Mouse (Mus musculus): ENCODE measurements around the gene Kazn. TPM values are rescaled to one million over a fixed set of nuclear protein-coding genes. Genes with fewer than 3 reads are reported as not detected.
A peak's percentile ranks its signal among the peaks of the same experiment; 100 is the strongest.

Kazn gene
- polyA plus RNA-seq (2014; fragmentation: Nextera tagmentation; extraction: Ambion mirVana): 12.8 and 14.1 TPM in 2 replicates

DNA sequence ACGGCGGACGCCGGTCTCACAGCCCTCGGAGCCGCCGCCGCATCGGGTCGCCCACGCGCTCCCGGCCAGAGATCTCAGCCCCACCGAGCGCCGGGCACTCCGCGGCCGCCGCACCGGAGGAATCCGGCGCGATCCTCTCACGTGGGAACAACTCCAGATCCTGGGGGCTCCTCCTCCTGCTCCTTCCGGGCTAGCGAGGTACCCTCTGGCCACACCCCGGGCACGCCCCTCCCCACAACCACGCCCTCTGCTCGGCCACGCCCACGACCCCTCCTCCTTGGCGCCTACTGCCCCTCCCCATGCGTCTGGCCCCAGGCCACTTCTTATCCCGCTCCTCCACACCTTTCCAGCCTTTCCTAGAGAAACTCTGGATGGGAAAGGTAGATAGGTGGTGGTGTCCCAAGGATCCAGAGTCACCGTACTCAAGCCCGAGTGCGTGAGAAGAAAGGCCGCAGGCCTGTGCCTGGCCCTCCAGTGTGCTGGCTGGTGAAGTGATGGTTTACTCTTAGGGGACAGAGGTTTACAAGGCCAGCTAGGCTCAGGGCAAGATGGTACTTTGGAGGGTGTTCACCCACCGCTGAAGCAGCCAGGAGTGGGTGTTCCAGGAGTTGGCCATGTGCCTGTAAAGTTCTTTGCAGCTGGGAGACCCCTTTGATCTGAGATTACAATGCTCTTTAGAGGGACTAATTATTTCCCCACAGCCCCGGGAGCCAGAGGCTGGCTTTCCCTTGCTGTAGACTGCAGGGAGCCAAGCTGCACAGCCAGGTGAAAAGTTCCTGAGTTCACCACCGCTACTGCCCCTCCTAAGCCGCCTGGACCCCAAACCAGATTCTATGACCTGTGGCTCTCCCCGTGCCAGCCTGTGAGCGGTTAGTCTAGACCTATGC is at the start of gene Kazn:
Gene Kazn, minus strand, starts transcription at position 162 of the 887 bp plus-strand sequence.
- H3K4me3 ChIP-seq (ENCODE audit: low read depth, low read length): peak within 1 kb of the TSS; percentile 69
- WGBS: 8% methylated on average over 46 of the region's 46 CpGs
- DNase-seq (peak; percentile 91), ATAC-seq (ENCODE audit: insufficient read depth) (peak; percentile 89)
- H3K9me3 ChIP-seq (ENCODE audit: low read depth, low read length): no peaks in the 10 kb centered on the region
- H3K4me2 ChIP-seq: peak within 1 kb of the TSS; percentile 95
- H3K27ac ChIP-seq (ENCODE audit: low read depth): peak within 1 kb of the TSS; percentile 70
- no peaks in the 10 kb centered on the region for H3K27me3 ChIP-seq (ENCODE audit: insufficient read depth, low read length)
- peaks cover 19% of the 10 kb centered on the region; the same call in 1 of the 2 replicates for H3K4me1 ChIP-seq (ENCODE audit: insufficient read depth)
- no peaks in the 10 kb centered on the region for H3K36me3 ChIP-seq (ENCODE audit: insufficient read depth)
- peak within 1 kb of the TSS; percentile 71 for H3K9ac ChIP-seq
- TF ChIP-seq CTCF (IDR thresholded peaks at IDR 0.05; ENCODE audit: low read depth): no peak

DNA sequence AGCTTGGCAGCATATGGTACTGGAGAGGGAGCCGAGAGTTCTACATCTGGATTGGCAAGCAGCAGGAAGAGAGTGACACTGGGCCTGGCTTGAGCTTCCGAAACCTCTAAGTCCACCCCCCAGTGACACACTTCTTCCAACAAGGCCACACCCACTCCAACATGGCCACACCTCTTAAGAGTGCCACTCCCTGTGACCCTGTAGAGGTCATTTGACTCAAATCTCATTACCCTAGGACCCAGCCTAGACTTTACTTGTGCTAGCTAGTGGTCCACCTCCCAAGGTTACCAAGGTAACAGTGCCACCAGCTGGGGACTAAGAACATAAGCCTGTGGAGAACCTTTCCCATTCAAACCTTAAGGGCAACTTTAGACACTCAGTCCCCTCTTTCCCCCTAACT is 46.3 kb upstream of the Kazn start:
- no peaks in the 10 kb centered on the region for H3K9me3 ChIP-seq (ENCODE audit: low read depth, low read length)
- no peak for ATAC-seq (ENCODE audit: insufficient read depth)
- no peak overlapping the region for H3K4me2 ChIP-seq
- H3K9ac ChIP-seq: no peak overlapping the region
- H3K27me3 ChIP-seq (ENCODE audit: insufficient read depth, low read length): no peaks in the 10 kb centered on the region
- no peak for TF ChIP-seq CTCF (IDR thresholded peaks at IDR 0.05; ENCODE audit: low read depth)
- H3K36me3 ChIP-seq (ENCODE audit: insufficient read depth): no peaks in the 10 kb centered on the region
- no peak overlapping the region for H3K27ac ChIP-seq (ENCODE audit: low read depth)
- H3K4me3 ChIP-seq (ENCODE audit: low read depth, low read length): no peak overlapping the region
- no peaks in the 10 kb centered on the region for H3K4me1 ChIP-seq (ENCODE audit: insufficient read depth)
- no peak for DNase-seq
- WGBS: 83% methylated on average over 2 of the region's 2 CpGs

DNA sequence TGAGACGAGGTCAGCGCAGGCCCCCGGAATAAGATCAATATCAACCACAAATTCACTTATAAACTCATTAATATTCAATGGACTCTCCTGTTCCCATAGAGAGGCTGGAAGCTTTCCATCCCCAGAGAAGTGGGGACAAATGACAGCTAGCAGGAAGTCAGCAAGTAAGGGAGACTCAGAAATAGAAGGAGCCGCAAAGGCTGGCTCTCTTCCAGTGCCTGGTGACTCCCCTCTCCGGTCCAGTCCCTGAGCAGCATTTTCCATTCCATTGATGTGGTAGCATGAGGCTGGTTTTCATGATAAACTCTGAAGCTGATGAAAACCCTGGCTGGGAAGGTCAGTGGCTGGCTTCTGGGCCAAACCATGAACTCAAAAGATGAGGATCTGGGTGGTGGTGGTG is 44.7 kb upstream of the Kazn start:
- H3K4me3 ChIP-seq (ENCODE audit: low read depth, low read length): no peak overlapping the region
- no peaks in the 10 kb centered on the region for H3K36me3 ChIP-seq (ENCODE audit: insufficient read depth)
- WGBS: 77% methylated on average over 5 of the region's 5 CpGs
- H3K9ac ChIP-seq: no peak overlapping the region
- H3K4me2 ChIP-seq: no peak overlapping the region
- peak; percentile 37 for DNase-seq
- H3K4me1 ChIP-seq (ENCODE audit: insufficient read depth): no peaks in the 10 kb centered on the region
- no peak for TF ChIP-seq CTCF (IDR thresholded peaks at IDR 0.05; ENCODE audit: low read depth)
- no peaks in the 10 kb centered on the region for H3K27me3 ChIP-seq (ENCODE audit: insufficient read depth, low read length)
- H3K9me3 ChIP-seq (ENCODE audit: low read depth, low read length): no peaks in the 10 kb centered on the region
- ATAC-seq (ENCODE audit: insufficient read depth): no peak
- no peak overlapping the region for H3K27ac ChIP-seq (ENCODE audit: low read depth)

DNA sequence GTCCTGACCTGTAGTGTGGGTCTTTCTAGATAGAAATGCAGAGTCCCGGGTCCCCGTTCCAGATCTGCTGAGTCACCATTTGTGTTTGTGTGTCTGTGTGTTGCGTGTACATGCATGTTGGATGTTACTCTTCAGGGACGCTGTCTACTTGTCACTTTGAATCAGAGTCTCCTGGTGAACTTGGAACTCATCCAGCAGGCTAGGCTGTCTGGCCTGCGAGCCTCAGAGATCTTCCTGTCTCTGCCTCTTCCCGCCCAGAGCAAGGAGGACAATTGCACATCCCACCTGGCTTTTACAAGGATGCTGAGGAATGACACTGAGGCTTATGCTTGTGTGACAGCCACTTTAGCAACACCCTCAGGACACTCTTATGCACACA is 39.0 kb upstream of the Kazn start:
- H3K4me1 ChIP-seq (ENCODE audit: insufficient read depth): no peaks in the 10 kb centered on the region; the same call in 1 of the 2 replicates

DNA sequence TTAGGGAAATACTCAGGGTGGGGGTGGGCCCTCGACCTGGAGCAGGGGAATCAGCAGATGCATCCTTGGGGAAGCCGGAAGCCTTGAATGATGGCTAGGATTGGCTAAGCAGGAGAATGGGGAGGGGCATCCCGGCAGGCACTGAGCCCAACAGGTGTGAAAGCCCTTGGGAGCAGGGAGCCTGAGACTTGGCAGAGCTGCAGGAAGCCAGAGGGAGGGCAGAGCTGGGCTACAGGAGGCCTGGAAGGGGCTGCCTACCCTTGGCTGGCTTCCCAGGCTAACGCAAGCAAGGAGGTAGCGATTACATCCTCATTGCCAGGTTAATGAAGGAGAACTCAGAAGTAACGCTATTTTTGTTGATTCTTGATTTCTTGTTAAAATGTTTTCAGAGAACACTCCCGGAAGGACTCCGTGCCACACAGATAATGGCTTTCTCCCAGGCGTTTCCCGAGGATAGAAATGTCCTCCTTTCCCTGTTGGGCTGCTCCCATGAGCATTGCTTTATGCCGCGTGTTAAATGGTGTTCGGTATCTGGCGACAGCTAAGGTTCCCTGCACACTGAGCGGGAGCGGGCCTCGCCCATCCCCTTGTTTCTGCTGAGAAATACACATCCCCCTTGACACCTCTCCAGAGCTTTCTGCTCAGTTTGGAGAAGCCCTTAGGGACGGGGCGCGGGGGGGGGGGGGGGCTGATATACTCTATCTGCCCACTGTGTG is 38.4 kb upstream of the Kazn start:
- peak; percentile 57 for DNase-seq
- TF ChIP-seq CTCF (IDR thresholded peaks at IDR 0.05; ENCODE audit: low read depth): no peak
- no peak overlapping the region for H3K9ac ChIP-seq
- H3K9me3 ChIP-seq (ENCODE audit: low read depth, low read length): no peaks in the 10 kb centered on the region
- H3K4me1 ChIP-seq (ENCODE audit: insufficient read depth): no peaks in the 10 kb centered on the region; the same call in 1 of the 2 replicates
- ATAC-seq (ENCODE audit: insufficient read depth): peak; percentile 80
- 26% methylated on average over 20 of the region's 20 CpGs for WGBS
- H3K27me3 ChIP-seq (ENCODE audit: insufficient read depth, low read length): no peaks in the 10 kb centered on the region
- no peak overlapping the region for H3K4me3 ChIP-seq (ENCODE audit: low read depth, low read length)
- H3K36me3 ChIP-seq (ENCODE audit: insufficient read depth): no peaks in the 10 kb centered on the region
- H3K27ac ChIP-seq (ENCODE audit: low read depth): no peak overlapping the region
- H3K4me2 ChIP-seq: peak overlapping the region; percentile 18; the same call in 1 of the 2 replicates

More for the DNA sequence above, 39.0 kb upstream of the Kazn start:
- peak; percentile 6; the same call in 1 of the 2 replicates for ATAC-seq (ENCODE audit: insufficient read depth)
- no peaks in the 10 kb centered on the region for H3K36me3 ChIP-seq (ENCODE audit: insufficient read depth)
- peak; percentile 20 for DNase-seq
- WGBS: 74% methylated on average over 6 of the region's 6 CpGs
- H3K4me2 ChIP-seq: no peak overlapping the region
- no peak overlapping the region for H3K27ac ChIP-seq (ENCODE audit: low read depth)
- H3K9me3 ChIP-seq (ENCODE audit: low read depth, low read length): no peaks in the 10 kb centered on the region
- no peak for TF ChIP-seq CTCF (IDR thresholded peaks at IDR 0.05; ENCODE audit: low read depth)
- H3K4me3 ChIP-seq (ENCODE audit: low read depth, low read length): no peak overlapping the region
- no peak overlapping the region for H3K9ac ChIP-seq
- H3K27me3 ChIP-seq (ENCODE audit: insufficient read depth, low read length): no peaks in the 10 kb centered on the region

DNA sequence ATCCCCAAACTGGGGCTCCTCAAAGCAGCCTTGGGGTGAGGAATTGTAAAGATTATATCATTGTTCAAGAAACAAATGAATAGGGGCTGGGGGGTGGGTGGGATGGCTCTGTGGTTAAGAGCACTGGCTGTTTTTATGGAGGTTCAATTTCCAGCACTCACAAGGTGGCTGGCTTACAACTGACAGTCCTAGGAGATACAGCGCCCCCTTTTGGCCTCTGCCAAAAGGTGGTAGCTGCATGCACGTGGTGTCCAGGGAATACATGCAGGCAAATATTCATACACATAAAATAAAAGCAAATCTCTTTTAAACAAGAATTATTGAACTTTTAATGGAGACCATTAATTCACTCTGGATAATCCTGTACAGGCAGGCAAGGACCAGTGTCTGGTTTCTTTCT is 36.0 kb upstream of the Kazn start:
- ATAC-seq (ENCODE audit: insufficient read depth) (no peak), DNase-seq (peak; percentile 11)
- Histone ChIP-seq H3K36me3 (ENCODE audit: insufficient read depth) (no peaks in the 10 kb centered on the region), H3K27me3 (ENCODE audit: insufficient read depth, low read length) (no peaks in the 10 kb centered on the region), H3K4me3 (ENCODE audit: low read depth, low read length) (no peak overlapping the region), H3K27ac (ENCODE audit: low read depth) (no peak overlapping the region), H3K9me3 (ENCODE audit: low read depth, low read length) (no peaks in the 10 kb centered on the region), H3K4me2 (no peak overlapping the region), H3K4me1 (ENCODE audit: insufficient read depth) (no peaks in the 10 kb centered on the region; the same call in 1 of the 2 replicates), H3K9ac (no peak overlapping the region)
- peak; percentile 36; the same call in 1 of the 2 replicates for TF ChIP-seq CTCF (IDR thresholded peaks at IDR 0.05; ENCODE audit: low read depth)
- WGBS: 38% methylated on average over 2 of the region's 2 CpGs
